Mouse (Mus musculus): ENCODE data around the gene Nudt9.
A peak's percentile ranks its signal among the peaks of the same experiment; 100 is the strongest.

Nudt9 gene

DNA sequence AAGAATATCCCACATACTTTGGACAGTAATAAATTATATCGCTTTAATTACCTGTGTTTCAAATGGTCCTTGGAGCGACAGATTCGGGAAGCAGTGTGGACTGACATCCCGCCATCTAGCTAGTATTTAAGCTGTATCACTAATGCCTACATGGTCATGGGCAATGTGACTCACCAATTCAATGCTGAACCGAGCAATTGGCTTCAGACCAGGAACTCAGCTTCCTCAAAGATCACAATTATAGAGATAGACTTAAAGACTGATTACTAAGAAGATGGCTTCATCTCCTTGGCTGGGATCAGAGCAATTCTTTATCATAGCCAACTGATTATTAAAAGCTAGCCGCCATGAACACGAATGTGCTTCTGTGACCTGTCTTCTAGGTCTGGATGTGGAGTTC is 31.4 kb downstream of the Nudt9 start, which contains the start of gene Gm17660:
TSS of gene Gm17660 (minus strand) at position 101 of the 400 bp plus-strand sequence.
- no peak for DNase-seq (ENCODE audit: low spot score in 2 of 2)

DNA sequence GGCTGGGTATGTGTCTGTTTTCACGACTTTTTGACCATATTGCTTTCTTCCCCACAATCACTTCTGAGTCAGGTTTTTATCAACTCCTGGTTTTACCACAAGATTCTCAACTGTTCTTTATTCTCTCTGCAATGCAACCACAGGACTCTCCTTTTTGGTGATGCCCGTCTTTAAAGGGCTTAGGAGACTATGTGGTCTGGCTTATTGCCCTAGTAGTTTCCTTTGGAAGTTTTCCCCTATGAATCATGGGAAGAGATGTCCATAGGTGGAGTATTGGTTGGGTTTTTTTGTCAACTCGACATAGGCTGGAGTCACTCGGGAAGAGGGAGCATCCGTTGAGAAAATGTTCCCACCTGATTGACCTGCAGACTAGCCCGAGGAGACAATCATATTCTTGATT is 34.6 kb downstream of the Nudt9 start:
- DNase-seq (ENCODE audit: low spot score in 2 of 2), result no peak

DNA sequence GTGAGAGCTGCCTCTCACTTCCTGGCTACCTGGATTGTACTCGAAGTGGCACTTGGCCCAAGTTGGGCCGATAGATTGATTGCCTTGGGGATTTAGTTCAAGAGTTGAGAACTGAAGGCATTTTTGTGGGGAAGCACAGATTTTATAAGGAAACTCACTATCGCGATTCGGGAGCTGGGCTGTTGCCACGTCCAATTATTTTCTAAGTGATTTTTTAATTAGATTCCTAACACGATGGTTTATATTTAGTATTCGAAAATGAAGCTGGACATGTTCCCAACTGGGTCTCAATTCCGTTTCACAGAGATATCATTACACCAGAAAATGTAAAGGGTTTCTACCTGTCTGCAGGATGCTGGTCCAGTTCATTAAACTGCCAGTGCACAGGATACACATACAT is 39.3 kb downstream of the Nudt9 start:
- no peak for DNase-seq (ENCODE audit: low spot score in 2 of 2)

DNA sequence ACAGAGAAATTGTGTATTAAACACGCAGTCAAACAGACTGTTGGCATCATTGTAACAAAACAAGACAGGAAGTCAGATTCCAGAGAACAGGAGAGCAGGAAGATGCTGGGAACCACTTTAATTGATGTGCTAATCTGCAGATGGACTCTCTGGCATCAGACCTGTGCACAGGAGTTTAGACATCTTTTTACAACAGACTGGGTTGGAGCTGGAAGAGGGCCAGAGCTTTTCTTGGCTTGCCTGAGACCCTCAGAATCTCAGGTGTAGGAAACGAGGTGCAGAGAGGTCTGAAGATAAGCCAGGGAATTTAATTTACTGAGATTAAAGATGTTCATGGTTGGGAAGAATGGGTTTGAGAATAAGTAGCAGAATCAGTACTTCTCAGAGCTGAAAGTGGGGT is 43.6 kb downstream of the Nudt9 start:
- no peak for DNase-seq (ENCODE audit: low spot score in 2 of 2)

DNA sequence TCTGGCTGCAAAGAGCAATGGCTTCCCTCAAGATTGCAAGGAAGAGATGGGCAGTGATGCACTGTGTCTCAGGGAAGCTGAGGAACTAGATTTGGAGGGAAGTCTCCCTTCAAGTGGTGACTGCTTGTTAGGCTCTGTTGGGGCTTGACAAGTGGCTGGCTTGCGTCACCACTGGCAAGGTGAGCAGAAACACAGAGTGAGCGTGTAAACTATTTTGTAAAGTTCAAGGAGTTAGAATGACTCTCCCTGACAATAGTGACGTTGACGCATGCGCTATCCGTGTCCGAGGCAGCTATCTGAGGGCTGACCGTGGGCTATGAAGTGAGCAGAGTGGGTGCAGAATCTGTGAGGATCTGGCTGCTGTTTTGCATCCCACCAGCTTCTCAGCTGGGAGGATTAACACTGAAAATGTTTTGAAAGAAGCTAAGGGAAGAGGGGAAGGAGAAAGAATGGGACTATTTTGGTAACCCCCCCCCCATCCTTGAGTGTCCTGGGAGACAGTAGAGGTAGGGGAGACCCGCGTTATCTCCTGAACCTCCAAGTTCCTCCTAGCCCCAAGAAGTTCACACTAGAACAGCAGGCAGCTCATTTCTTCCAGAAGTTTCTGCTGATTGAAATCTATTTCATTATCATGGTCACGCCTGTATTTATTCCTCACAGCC is 49.4 kb downstream of the Nudt9 start:
- no peak for DNase-seq (ENCODE audit: low spot score in 2 of 2)

DNA sequence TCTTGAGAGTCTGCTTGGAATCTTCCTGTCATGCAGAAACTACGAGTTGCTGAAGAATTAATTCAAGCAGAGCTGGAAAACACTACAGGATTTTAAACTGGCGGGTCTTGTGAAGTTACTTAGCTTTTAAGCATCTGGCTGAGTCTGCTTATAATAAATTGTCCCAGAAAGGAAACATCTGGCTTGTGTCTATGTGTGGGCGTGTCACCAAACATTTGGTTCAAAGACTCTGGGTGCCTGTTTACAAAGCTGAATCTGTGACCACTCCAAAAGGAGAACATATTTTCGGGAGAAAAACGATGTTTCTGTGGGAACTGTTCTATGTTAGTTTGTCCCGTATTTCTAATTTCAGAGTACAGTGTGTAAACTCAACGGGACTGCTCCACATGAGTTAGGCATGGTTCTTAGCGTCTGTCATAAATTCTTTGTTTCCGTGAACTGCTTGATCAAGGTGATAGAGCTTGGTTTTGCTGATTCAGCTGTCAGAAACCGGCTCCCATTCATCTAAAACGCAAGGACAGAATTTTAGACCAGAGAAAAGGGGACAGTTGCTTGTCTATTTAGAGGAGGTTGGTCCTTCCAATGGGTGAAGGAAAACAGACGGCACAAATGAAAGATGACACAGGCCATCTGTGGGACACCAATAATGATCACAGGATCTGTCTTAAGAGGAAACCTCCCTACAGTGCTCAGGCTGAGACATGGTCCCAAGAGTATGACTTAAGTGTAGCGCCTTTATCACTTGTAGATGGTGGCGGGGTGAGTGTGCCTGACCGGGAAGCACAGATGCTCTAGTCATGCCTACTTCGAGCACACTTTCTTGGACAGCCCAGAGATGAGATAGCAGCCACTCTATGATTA is 50.2 kb downstream of the Nudt9 start:
- DNase-seq (ENCODE audit: low spot score in 2 of 2), result no peak

DNA sequence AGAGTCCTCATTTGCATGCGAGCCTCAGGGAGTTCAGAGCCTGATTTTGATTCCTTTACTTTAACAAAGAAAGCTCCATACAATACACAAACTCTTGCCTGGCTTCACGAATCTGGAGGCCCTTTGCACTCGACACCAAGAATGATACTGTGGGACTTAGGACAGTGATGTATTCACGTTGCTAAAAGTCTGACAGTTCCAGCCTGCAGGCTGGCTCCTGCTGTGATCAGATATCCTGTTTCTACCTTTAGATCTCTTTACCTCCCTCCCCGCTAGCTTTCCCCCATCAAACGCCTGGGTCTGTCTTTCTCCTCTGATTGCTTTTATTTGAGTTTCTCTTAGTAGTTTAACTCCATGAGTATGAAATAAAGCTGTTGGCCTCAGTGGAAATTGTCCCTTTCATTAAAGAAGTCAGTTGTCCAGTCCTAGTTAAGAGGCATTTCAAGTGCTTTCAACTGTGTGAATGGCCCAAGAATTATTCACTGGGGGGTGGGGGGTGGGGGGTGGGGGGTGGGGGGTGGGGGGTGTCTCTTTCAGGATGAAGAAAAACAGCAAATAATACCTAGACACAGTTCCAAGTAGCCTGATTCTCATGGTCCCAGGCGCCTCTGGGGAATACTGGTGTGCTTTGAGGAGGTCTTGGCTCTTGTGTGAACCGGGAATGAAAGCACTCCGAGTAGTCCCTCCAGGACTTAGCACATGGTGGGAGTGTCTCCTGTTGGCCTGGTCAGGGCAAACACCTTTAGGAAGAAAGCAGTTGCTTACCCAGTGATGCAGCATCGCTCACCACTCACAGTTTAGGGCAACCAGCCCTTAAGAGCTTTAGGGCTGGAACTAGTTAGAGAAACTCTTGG is 55.8 kb downstream of the Nudt9 start:
- no peak for DNase-seq (ENCODE audit: low spot score in 2 of 2)

DNA sequence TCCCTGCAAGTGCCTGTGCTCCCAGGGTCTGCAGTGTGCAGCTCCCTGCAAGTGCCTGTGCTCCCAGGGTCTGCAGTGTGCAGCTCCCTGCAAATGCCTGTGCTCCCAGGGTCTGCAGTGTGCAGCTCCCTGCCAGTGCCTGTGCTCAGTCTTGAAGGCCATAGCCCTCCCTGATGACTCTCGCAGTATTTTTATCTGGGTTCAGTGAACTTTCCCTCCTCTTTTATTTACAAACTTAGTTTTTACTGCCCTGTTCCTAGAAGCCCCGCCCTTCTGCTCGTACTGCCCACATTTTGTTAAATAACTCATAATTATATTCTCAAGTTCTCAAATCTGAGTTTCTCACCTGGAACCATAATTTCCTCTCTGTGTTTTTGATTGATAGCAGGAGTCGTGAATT is 57.1 kb downstream of the Nudt9 start:
- DNase-seq (ENCODE audit: low spot score in 2 of 2), result no peak

DNA sequence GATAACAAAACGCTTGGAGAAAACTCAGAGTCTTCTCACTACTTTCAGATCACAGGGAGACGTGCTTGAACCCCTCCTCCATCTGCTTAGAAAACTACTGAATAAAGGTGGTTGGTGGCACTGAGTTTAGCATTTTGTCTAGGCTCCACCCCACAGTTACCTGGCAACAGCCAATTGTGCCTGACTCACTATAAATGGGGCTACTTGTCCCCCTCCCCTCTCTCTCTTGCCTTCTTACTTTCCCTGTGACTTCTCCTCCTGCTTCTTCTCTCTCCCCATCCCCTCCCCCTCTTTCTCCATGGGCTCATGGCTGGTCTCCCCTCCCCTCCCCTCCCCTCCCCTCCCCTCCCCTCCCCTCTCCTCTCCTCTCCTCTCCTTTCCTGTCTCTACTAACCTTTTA is 58.0 kb downstream of the Nudt9 start:
- DNase-seq (ENCODE audit: low spot score in 2 of 2), result no peak

DNA sequence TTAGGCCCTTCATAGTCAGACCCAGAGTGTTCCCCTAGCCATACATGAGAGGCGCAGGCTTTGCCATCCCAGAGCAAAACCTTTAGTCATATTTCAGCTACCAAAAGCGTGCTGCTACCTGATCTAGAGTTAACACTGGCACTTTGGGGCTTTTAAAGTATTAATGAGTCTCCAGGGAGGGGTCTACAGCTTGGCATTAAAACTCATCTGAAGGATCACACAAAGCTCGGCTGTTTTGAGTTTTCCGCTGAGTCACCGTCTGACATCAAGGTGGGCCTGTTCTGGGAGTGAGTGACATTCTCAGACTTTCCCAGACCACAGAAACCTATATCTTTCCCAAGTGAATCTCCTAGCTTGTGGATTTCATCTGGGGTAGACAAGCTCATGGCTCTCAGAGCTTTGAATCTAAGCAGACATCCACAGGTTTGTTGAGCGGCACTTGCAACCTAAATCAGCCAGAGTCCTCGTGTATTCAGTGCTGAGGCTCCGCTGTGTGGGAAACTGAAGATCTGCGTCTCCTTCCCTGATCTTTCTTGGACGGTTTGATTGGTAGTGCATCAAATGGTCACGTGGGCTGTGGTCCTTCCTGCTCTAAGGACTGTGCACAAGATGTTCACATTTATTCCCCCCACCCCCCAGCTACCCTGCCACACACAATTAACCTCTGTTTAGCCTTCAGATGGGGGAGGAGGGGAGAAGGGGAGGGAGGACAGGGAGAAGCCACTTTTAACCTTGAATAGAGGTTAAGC is 62.2 kb downstream of the Nudt9 start:
- no peak for DNase-seq (ENCODE audit: low spot score in 2 of 2)

DNA sequence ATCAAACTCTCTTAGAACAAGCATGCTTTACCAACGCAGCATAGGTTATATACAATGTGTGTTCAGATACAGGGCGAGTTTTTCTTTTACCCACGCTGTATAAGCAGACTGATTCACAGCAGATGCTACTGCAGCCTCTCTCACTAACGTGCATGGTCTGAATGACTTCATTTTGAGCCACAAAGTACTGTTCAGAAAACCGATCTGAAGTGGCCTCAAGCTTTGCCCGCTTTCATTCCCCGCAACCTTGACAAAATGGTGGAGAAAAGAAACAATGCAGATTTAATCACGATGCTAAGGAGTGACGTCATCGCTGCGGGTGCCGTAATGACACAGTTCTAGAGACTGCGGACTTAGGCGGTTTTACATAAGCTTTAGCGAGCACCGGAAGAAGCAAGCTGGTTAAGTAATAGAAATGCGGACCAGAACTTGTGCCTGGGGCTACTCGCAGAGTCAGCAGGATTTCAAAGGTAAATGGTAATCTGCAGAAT is 62.8 kb downstream of the Nudt9 start:
- peak in 1 of 2 experiments; percentile 77 for DNase-seq (ENCODE audit: low spot score in 2 of 2)

DNA sequence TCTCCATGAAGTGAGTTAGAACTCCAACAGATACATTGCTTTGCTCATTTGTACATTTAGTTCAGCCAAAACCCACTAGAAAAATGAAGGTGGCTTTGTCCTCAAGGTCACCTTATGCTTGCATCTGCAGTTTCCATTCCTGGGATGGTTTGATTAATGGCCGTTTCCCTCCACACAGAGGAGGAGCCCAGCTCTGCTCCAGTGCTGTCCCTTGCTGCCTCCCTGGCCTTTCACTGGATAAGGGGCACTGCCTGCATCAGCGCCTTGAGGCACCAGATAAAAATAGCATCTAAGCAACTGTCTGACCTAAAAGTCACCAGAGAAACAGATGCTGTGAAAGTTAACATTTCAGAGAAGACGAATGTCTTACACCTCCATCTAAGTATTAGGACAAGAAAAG is 63.4 kb downstream of the Nudt9 start:
- no peak for DNase-seq (ENCODE audit: low spot score in 2 of 2)

DNA sequence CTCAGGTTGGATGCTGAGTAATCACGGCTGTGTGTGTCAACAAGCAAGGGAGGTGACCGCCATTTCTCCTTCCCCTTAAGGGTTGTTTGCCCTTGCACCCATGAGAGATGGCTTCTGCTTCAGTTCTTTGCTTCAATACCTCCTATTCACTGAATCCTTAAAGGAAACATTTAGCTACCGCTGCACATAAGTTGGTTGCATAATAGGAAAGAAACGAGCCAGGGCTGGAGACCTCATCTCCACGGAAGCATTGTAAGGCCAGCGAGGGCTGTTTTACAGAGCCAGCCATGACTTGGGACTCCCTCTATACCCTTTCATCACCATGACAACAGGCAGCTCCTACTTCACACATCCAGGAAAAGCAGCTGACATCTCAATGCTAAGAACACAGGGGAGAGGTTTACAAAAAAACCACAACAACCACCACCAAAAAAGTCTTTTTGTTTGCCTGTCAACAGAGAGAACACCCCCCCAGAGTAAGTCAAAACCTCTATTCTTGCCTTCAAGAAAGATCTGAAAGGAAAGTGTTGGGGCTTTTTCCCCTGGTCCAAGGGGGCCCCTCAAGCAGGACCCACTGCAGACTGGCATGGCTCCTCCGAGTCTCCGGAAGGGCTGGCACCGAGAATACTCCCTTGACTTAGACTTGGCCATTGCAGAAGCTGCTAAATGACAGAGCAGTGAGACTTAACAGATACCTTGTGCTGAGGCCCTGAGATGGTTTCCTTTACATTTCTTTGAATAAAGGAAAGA is 64.2 kb downstream of the Nudt9 start:
- DNase-seq (ENCODE audit: low spot score in 2 of 2), result peak; percentile 78 to 82

DNA sequence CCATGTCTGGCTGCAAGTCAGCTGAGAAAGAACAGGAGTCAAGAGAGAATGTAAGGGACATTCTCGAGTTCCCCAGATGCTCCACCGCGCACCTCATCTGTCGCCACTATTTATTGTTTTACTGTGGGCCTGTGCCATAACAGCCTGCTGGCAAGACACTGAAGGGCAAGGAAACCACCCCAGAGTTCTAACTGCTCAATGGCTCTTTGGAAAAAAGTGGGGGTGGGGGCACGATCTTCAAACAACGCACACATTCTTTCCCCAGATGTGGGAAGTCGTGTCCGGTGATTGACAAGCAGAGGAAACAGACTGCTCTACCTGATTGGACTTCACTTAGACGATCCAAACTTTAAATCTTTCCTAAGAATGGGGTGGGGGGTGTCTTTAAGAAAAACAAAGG is 65.9 kb downstream of the Nudt9 start:
- DNase-seq (ENCODE audit: low spot score in 2 of 2), result no peak

DNA sequence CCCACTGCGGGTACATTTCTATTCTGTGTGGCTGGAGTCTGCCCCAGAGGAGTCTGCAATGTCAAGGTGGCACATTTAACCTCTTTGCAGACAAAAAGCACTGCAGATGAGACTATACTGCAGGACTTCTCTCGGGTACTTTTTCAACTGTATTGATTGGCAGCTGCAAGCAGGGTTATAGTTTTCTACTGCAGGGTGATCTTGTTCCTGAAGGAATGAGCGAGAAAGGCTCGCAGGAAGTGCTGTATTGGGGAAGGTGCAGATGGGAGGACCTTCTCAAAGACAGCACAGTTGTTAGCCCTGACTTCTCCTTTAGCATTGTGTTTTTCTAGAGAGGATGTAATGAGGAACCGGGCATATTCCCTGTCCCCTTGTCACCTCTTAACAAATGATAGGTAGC is 66.4 kb downstream of the Nudt9 start:
- peak in 1 of 2 experiments; percentile 48 for DNase-seq (ENCODE audit: low spot score in 2 of 2)

DNA sequence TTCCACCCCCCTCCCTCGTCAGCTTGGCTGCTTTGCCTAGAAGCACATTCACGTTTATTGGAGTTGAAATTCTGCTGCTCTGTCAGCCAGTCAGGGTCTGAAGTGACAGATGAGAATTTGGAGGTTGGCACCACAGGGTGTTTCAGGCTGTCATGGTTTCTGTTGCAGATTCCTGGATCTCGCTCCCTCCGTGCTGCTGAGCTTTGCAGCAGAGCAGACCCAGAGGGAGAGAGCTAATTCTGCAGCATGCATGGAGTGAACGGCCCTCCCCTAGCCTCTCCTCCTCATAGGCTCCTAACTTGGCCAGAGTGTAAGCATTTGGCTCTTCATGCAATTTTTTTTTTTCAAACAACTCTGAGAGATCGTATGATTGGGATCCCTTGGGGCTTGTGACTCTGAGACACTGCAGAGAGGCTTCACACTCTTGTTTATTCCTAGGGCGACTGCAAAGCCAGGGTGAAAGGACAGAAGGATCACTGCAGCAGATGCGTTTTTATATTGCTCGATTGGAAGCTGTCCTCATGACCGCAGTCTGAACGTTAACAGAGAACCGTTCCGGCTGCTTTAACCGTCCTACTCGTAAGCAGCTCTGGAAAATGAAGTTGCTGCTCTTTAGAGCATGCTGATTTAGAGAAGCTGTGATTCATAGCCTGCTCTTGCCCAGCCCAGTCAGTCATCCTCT is 67.5 kb downstream of the Nudt9 start, which contains the start of gene Sparcl1:
TSS of gene Sparcl1 (minus strand) at position 243 of the 682 bp plus-strand sequence.
- peak in 1 of 2 experiments; percentile 71 for DNase-seq (ENCODE audit: low spot score in 2 of 2)

Measured in left cerebral cortex, adult 9 months (tissue).